Mouse (Mus musculus) kidney, embryonic 14.5 days (tissue): ENCODE results near the gene Snupn. TPM values are rescaled to one million over a fixed set of nuclear protein-coding genes. Genes with fewer than 3 reads are reported as not detected.

Experiments used
- ATAC-seq: fragments of 200-750 bp; cut with Nextera tagmentation; 2 replicates; pipeline ENCODE4 v1.8.0; 2017; ENCODE audit warnings: moderate number of reproducible peaks, mild to moderate bottlenecking, moderate TSS enrichment, moderate library complexity; ENCODE audit not compliant: low FRiP score, low TSS enrichment
- H3K27ac ChIP-seq: fragments of 300-500 bp; sonication (generic); 2 replicates; pipeline ENCODE4 v1.5.1; 2014; ENCODE audit warnings: low read depth, mild to moderate bottlenecking, low read length, moderate library complexity, mixed read lengths
- H3K27me3 ChIP-seq: fragments of 300-500 bp; sonication (generic); 2 replicates; pipeline ENCODE4 v1.6.1; 2014; ENCODE audit warnings: mild to moderate bottlenecking, low read length; ENCODE audit not compliant: control insufficient read depth, insufficient read depth
- H3K36me3 ChIP-seq: fragments of 300-500 bp; sonication (generic); 2 replicates; pipeline ENCODE4 v1.6.1; 2014; ENCODE audit warnings: low read length, mixed read lengths; ENCODE audit not compliant: control insufficient read depth, insufficient read depth
- H3K4me1 ChIP-seq: fragments of 300-500 bp; sonication (generic); 2 replicates; pipeline ENCODE4 v1.6.1; 2014; ENCODE audit warnings: low read length, mixed read lengths; ENCODE audit not compliant: control insufficient read depth, insufficient read depth
- H3K4me2 ChIP-seq: fragments of 300-500 bp; sonication (generic); replicated peaks from 2 replicates; pipeline ENCODE4 v1.6.1; 2014; ENCODE audit warnings: low read depth, mild to moderate bottlenecking, low read length
- H3K4me3 ChIP-seq: fragments of 300-500 bp; sonication (generic); 2 replicates; pipeline ENCODE4 v1.5.1; 2014; ENCODE audit warnings: mild to moderate bottlenecking, low read length
- H3K9ac ChIP-seq: fragments of 300-500 bp; sonication (generic); 2 replicates; pipeline ENCODE4 v1.6.1; 2014; ENCODE audit warnings: low read depth, mild to moderate bottlenecking, low read length, moderate library complexity
- H3K9me3 ChIP-seq: fragments of 300-500 bp; sonication (generic); 2 replicates; pipeline ENCODE4 v1.6.1; 2016; ENCODE audit warnings: low read length; ENCODE audit not compliant: control insufficient read depth
- WGBS: fragments of 180-500 bp; shearing (Covaris S2); extraction: QIAGEN DNeasy Blood & Tissue Kit; methylation state at CpG from one replicate; pipeline ENCODE4 v1.1.7; 2014; 5-methylcytosine and 5-hydroxymethylcytosine counted together
- polyA plus RNA-seq: library from polyadenylated mRNA; unstranded; fragments of >200 nt; fragmentation: Nextera tagmentation; extraction: Ambion mirVana; gene quantifications from 2 replicates; pipeline ENCODE4 v1.2.1, GENCODE M21; 2014

Snupn gene
- polyA plus RNA-seq, 1 experiment from 2014 or later = 27.7 TPM

DNA sequence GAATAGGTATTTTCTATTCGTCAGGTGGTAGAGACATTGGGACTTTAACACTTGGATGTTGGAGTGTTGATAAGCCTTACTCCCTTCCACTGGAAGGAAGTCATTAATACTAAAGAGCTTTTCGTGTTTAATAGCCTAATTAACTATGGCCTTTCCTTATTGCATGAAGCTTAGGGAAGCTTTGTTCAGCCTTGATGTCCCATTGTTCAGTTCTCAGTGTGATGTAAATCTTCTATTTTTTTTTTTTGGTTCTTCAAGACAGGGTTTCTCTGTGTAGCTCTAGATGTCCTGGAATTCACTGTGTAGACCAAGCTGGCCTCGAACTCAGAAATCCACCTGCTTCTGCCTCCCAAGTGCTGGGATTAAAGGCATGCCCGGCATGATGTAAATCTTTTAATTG lies 62.2 kb downstream of the Snupn start:
- no peak overlapping the region for H3K4me2 ChIP-seq
- 93% methylated on average over 4 of the region's 4 CpGs for WGBS
- no peak for ATAC-seq

GRCm38 (mm10) chr9:57013756-57014155 lies 63.1 kb downstream of the Snupn start:
- Histone ChIP-seq H3K4me1 (no peaks in the 10 kb centered on the region), H3K4me3 (no peak overlapping the region)
- WGBS = 73% methylated on average over 1 of the region's 1 CpGs

More for the DNA sequence above, 62.2 kb downstream of the Snupn start:
- peaks cover 4% of the 10 kb centered on the region; the same call in 1 of the 2 replicates for H3K36me3 ChIP-seq
- peaks cover 9% of the 10 kb centered on the region; the same call in 1 of the 2 replicates for H3K9me3 ChIP-seq
- H3K9ac ChIP-seq = no peak overlapping the region
- no peaks in the 10 kb centered on the region for H3K4me1 ChIP-seq
- H3K27ac ChIP-seq = no peak overlapping the region
- no peaks in the 10 kb centered on the region for H3K27me3 ChIP-seq
- no peak overlapping the region for H3K4me3 ChIP-seq

GRCm38 (mm10) chr9:57014766-57015165 lies 64.1 kb downstream of the Snupn start:
- H3K36me3 ChIP-seq = peaks cover 4% of the 10 kb centered on the region; the same call in 1 of the 2 replicates
- 88% methylated on average over 1 of the region's 1 CpGs for WGBS
- peaks cover 9% of the 10 kb centered on the region; the same call in 1 of the 2 replicates for H3K9me3 ChIP-seq
- no peak overlapping the region for H3K27ac ChIP-seq
- H3K4me1 ChIP-seq = no peaks in the 10 kb centered on the region
- H3K9ac ChIP-seq = no peak overlapping the region
- H3K4me3 ChIP-seq = no peak overlapping the region
- no peak overlapping the region for H3K4me2 ChIP-seq
- ATAC-seq = no peak
- no peaks in the 10 kb centered on the region for H3K27me3 ChIP-seq

More at GRCm38 (mm10) chr9:57013756-57014155, 63.1 kb downstream of the Snupn start:
- ATAC-seq = no peak
- Histone ChIP-seq H3K9me3 (peaks cover 9% of the 10 kb centered on the region; the same call in 1 of the 2 replicates), H3K36me3 (peaks cover 4% of the 10 kb centered on the region; the same call in 1 of the 2 replicates), H3K4me2 (no peak overlapping the region), H3K9ac (no peak overlapping the region), H3K27ac (no peak overlapping the region), H3K27me3 (no peaks in the 10 kb centered on the region)

- no peak overlapping the region for H3K27ac ChIP-seq
- H3K9me3 ChIP-seq = peaks cover 9% of the 10 kb centered on the region; the same call in 1 of the 2 replicates
- no peak overlapping the region for H3K4me3 ChIP-seq
- no peak for ATAC-seq
- H3K27me3 ChIP-seq = no peaks in the 10 kb centered on the region
- peaks cover 14% of the 10 kb centered on the region for H3K36me3 ChIP-seq
- no peak overlapping the region for H3K9ac ChIP-seq
- WGBS = 76% methylated on average over 1 of the region's 1 CpGs
- H3K4me1 ChIP-seq = no peaks in the 10 kb centered on the region
- no peak overlapping the region for H3K4me2 ChIP-seq
Observed at GRCm38 (mm10) chr9:57017631-57018030, 67.0 kb downstream of the Snupn start.

DNA sequence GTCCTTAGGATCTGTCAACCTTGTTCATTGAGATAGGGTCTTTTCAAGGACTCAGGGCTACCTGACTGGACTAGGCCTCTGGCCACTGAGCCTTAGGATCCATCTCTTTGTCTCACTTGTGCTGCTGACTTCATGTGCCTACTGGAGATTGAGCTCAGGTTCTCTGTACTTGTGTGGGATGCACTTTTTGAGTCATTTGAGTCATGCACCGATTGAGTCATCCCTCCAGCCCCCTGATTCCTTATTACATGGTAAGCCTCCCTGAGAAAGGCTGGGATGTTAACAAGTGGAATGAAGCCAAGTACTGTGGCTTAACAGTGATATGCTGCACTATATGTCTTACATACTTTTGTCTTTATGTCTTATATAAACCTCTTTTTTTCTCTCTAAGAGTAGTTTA lies 81.1 kb downstream of the Snupn start:
- Histone ChIP-seq H3K36me3 (peaks cover 39% of the 10 kb centered on the region; the same call in 1 of the 2 replicates), H3K4me2 (no peak overlapping the region), H3K4me1 (no peaks in the 10 kb centered on the region), H3K27ac (no peak overlapping the region), H3K4me3 (no peak overlapping the region), H3K9me3 (no peaks in the 10 kb centered on the region), H3K9ac (no peak overlapping the region), H3K27me3 (no peaks in the 10 kb centered on the region)
- 94% methylated on average over 1 of the region's 1 CpGs for WGBS
- no peak for ATAC-seq

Other genes starting within 250 kb of the Snupn start
- 4.3 and 4.6 TPM in 2 replicates for gene Lingo1, start 154.4 kb upstream of the Snupn start, polyA plus RNA-seq
- gene Odf3l1, start 86.2 kb upstream of the Snupn start, polyA plus RNA-seq = 0.20 TPM in 1 of 2 replicates, not detected in the other
- gene Cspg4, start 85.8 kb upstream of the Snupn start, polyA plus RNA-seq = 15.7 and 19.2 TPM in 2 replicates
- 4.1 and 8.3 TPM in 2 replicates for gene Snx33, start 22.5 kb upstream of the Snupn start, polyA plus RNA-seq
- gene Imp3, start 13.4 kb upstream of the Snupn start, polyA plus RNA-seq = 98.4 and 111 TPM in 2 replicates
- gene Ptpn9, start 44.0 kb downstream of the Snupn start, polyA plus RNA-seq = 27.3 and 40.0 TPM in 2 replicates
- 28.9 and 53.2 TPM in 2 replicates for gene Sin3a, start 121.2 kb downstream of the Snupn start, polyA plus RNA-seq
- gene Man2c1, start 179.8 kb downstream of the Snupn start, polyA plus RNA-seq = 28.5 and 38.7 TPM in 2 replicates
- gene Neil1, start 197.4 kb downstream of the Snupn start, polyA plus RNA-seq = 7.0 and 7.5 TPM in 2 replicates
- gene Commd4, start 207.5 kb downstream of the Snupn start, polyA plus RNA-seq = 99.0 and 137 TPM in 2 replicates